Mouse (Mus musculus) G1E (cell line): ENCODE data around the gene Ppp2r3a. TPM values are rescaled to one million over a fixed set of nuclear protein-coding genes. Genes with fewer than 3 reads are reported as not detected.

Experiments used
- ATAC-seq: 2 replicates; pipeline ENCODE4 v1.8.0; 2016; ENCODE audit warnings: mild to moderate bottlenecking; ENCODE audit not compliant: insufficient number of reproducible peaks, poor library complexity, low FRiP score, severe bottlenecking; ENCODE audit errors: extremely low read depth
- DNase-seq: peaks from one replicate; pipeline ENCODE4 v3.0.0; 2012; ENCODE audit warnings: low spot score
- H3K27me3 ChIP-seq: 2 replicates; pipeline ENCODE4 v1.6.1; 2012; ENCODE audit warnings: mild to moderate bottlenecking, low read length, inconsistent platforms; ENCODE audit not compliant: insufficient read depth
- H3K36me3 ChIP-seq: replicated peaks from 2 replicates; pipeline ENCODE3; 2012; ENCODE audit warnings: mild to moderate bottlenecking, inconsistent platforms
- H3K4me1 ChIP-seq: 2 replicates; pipeline ENCODE4 v1.6.1; 2012; ENCODE audit warnings: low read depth, low read length, inconsistent platforms, mixed read lengths; ENCODE audit not compliant: insufficient read depth
- H3K4me3 ChIP-seq: 2 replicates; pipeline ENCODE4 v1.5.1; 2012; ENCODE audit warnings: low read depth, mild to moderate bottlenecking, inconsistent platforms, low read length, moderate library complexity, mixed read lengths
- H3K9me3 ChIP-seq: replicated peaks from 2 replicates; pipeline ENCODE4 v1.6.1; 2012; ENCODE audit warnings: inconsistent platforms
- CTCF ChIP-seq: IDR thresholded peaks from 2 replicates; pipeline ENCODE4 v1.5.1; 2012; ENCODE audit warnings: low read depth, low read length, inconsistent platforms, mixed read lengths
- GATA1 ChIP-seq: IDR thresholded peaks from 2 replicates; pipeline ENCODE4 v1.6.1; 2012; ENCODE audit warnings: borderline replicate concordance, low read length, inconsistent platforms, mixed read lengths
- GATA2 ChIP-seq: IDR thresholded peaks from 2 replicates; pipeline ENCODE4 v1.6.1; 2012; ENCODE audit warnings: low read depth, low read length, inconsistent platforms, borderline replicate concordance
- POLR2AphosphoS5 ChIP-seq: IDR thresholded peaks from 2 replicates; pipeline ENCODE4 v1.6.1; 2012; ENCODE audit warnings: low read depth, low read length, inconsistent platforms; ENCODE audit not compliant: insufficient replicate concordance
- TAL1 ChIP-seq: conservative IDR thresholded peaks from 2 replicates; pipeline ENCODE4 v1.6.1; 2012; ENCODE audit warnings: low read depth, low read length, inconsistent platforms, mixed read lengths
- polyA plus RNA-seq: library from polyadenylated mRNA; stranded (reverse); fragments of >175 nt; gene quantifications from 2 replicates; pipeline ENCODE4 v1.2.3, GENCODE M21; 2012
- total RNA-seq, 2 experiments: library from RNA; stranded (forward) in 1 of 2; stranded (reverse) in 1 of 2; fragments of 200-1000 nt in 1 of 2; fragments of >200 nt in 1 of 2; fragmentation: Nextera tagmentation in 1 of 2; gene quantifications; 2 replicates each; pipeline ENCODE4 v1.2.3; 2014 to 2017

The Ppp2r3a gene
- total and polyA plus RNA-seq, 3 experiments: 0.71 TPM; not detected in 2

DNA sequence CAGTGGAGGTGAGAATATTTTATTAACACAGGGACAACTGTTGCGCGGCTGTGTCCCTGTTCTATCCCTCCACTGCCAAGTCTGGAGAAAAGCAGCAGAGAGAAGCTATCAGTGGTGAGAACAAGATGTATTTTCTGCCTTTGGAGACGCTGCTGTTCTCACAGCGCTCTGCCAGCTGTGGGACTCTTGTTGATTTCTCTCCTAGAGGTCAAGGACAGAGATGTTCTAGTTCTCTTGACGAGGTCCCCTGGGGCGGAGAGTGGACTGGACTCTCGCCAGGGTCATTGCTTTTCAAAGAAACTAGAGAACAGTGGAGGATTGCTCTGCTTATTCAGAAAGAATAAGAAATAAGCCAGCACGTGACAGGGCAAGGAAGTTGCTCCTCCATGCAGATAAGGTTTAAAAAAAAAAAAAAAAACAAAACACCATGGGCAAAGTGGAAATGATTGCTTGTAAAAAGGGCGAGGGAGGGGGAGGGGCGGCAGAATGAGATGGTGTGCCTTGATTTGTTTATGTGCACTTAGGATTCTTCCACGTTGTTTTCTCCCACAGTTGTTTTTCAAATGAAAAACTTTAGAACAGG is 10.5 kb upstream of the Ppp2r3a start:
- DNase-seq: no peak
- Histone ChIP-seq H3K4me3 (no peak overlapping the region), H3K4me1 (no peaks in the 10 kb centered on the region), H3K36me3 (no peaks in the 10 kb centered on the region), H3K9me3 (peaks cover 18% of the 10 kb centered on the region), H3K27me3 (no peaks in the 10 kb centered on the region)
- no peak for ATAC-seq
- TF ChIP-seq POLR2AphosphoS5 (no peak), GATA2 (no peak)

DNA sequence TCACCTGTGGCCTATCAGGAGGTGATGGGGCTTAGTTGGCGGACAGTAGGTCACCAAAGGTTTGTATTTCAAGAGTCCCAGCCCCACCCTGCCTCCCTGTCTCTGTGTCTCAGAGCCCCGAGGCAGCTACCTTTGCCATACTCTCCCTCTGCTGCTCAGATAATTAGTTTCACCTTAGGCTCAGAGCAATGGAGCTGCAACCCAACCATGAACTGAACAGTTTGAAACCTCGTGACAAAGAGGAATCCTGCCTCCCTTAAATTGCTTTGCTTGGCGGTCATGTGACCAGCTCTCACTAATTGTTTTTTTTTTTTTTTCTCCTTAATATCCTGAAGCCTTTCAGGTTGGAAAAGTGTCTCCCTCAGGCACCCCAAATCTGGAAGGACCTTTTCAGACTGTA is 9.8 kb upstream of the Ppp2r3a start:
- Histone ChIP-seq H3K9me3 (peaks cover 15% of the 10 kb centered on the region), H3K4me3 (no peak overlapping the region), H3K27me3 (no peaks in the 10 kb centered on the region), H3K4me1 (no peaks in the 10 kb centered on the region), H3K36me3 (no peaks in the 10 kb centered on the region)
- TF ChIP-seq GATA1: no peak
- no peak for TF ChIP-seq GATA2
- TF ChIP-seq POLR2AphosphoS5: no peak
- TF ChIP-seq TAL1: no peak
- no peak for TF ChIP-seq CTCF
- DNase-seq (no peak), ATAC-seq (no peak)

DNA sequence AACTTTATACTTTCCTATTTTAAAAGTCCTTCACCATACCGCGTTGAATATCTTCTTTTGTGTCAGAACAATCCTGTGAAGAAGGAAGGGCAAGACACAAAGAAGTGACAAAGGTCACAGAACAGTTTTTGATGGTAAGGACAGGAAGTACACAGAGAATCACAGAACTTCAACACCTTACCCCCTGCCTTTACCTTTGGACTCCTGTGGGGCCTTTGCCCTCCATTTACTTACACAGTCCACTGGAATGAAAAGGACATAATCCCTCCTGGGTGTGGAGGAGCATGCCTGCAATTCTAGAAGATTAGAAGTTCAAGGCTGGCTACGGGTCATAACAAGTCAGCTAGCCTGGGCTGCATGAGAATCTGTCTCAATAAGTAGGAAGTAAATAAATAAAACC is 1.5 kb upstream of the Ppp2r3a start:
- TF ChIP-seq TAL1 (no peak), POLR2AphosphoS5 (no peak), GATA1 (no peak), CTCF (no peak), GATA2 (no peak)
- Histone ChIP-seq H3K27me3 (no peaks in the 10 kb centered on the region), H3K36me3 (no peaks in the 10 kb centered on the region), H3K4me3 (no peak overlapping the region), H3K4me1 (no peaks in the 10 kb centered on the region), H3K9me3 (peaks cover 11% of the 10 kb centered on the region)
- ATAC-seq (no peak), DNase-seq (no peak)

DNA sequence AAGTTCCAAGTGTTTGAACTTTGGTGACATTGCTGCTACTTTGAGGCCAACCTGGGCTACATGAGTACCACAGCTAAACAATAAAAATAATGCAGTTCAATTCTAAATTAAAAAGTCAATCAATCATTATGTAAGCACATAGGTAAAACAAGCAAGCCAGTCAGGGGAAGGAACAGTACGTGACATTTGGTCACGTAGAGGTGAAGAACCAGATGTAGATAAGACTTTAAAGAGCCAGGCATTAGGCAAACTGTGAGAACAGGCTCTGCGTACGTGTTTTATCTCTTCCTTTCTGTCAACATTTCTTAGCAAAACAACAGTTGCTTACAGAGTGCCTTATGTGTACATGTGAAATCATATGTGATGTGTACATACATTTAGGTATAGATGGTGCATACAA is 946 bp upstream of the Ppp2r3a start:
- DNase-seq (no peak), ATAC-seq (no peak)
- TF ChIP-seq CTCF: no peak
- no peak for TF ChIP-seq GATA2
- TF ChIP-seq POLR2AphosphoS5: no peak
- no peak for TF ChIP-seq TAL1
- no peaks in the 10 kb centered on the region for H3K4me1 ChIP-seq
- H3K9me3 ChIP-seq: peaks cover 11% of the 10 kb centered on the region
- H3K36me3 ChIP-seq: no peaks in the 10 kb centered on the region
- no peak overlapping the region for H3K4me3 ChIP-seq
- H3K27me3 ChIP-seq: no peaks in the 10 kb centered on the region

DNA sequence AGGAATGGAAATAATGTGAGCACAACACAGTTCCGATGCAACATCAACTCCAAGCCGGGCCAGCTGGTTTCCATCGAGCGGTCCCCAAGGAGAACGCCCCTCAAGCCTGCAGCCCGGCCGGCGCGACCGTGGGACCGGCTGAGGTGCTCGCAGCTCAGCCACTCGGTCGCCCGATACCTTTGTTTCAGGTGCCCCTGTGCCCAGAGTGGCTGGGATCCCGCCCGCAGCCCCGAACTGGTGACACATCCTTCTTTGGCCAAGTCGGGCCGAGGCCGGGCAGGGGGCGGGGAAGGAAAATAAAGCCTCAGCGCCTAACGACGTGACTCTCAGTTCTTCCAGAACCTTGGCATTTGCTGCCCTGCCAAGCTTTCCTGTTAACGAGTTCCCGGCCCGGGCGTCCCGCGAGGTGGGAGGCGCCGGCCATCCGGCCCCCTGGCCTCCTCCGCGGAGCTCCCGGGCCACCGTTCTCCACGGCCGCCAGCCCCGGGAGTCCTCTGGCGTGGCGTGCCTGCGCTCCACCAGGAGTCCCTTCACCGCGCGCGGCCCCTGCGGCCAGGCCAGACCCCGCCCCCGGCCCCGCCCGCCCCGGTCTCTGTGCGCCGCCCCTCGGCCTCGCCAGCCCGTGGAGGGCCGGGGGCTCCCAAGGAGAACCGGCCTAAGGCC is 483 bp downstream of the Ppp2r3a start:
- no peak for TF ChIP-seq GATA2
- no peak for TF ChIP-seq GATA1
- no peak for TF ChIP-seq TAL1
- no peak for TF ChIP-seq CTCF
- no peak for TF ChIP-seq POLR2AphosphoS5
- no peak for DNase-seq
- H3K4me1 ChIP-seq: no peaks in the 10 kb centered on the region

DNA sequence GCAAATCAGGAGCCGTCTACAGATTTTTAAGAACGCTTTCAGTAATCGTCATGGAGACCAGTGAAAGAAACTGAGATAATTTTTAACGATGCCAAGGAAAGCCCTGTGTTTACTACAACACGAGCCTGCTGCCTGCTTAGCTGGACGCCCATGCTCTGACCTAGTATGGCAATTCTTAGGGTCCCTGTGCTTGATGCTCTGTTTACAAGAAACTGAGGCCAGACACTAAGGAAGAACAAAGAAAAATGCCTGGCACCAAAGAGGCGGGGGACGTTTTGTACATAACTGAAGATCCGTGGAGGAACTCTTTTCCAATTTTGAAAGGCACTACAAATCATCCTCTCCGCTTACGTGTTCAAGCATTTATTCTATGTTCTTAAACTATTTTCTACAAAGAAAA is 1.1 kb downstream of the Ppp2r3a start:
- ATAC-seq (no peak), DNase-seq (no peak)
- Histone ChIP-seq H3K36me3 (no peaks in the 10 kb centered on the region), H3K27me3 (no peaks in the 10 kb centered on the region), H3K4me3 (no peak overlapping the region), H3K4me1 (no peaks in the 10 kb centered on the region), H3K9me3 (peaks cover 11% of the 10 kb centered on the region)
- TF ChIP-seq TAL1: no peak
- TF ChIP-seq GATA2: no peak
- TF ChIP-seq GATA1: no peak
- TF ChIP-seq POLR2AphosphoS5: no peak
- TF ChIP-seq CTCF: no peak

More for the DNA sequence above, 483 bp downstream of the Ppp2r3a start:
- Histone ChIP-seq H3K27me3 (no peaks in the 10 kb centered on the region), H3K4me3 (no peak overlapping the region), H3K36me3 (no peaks in the 10 kb centered on the region), H3K9me3 (peaks cover 11% of the 10 kb centered on the region)
- no peak for ATAC-seq

DNA sequence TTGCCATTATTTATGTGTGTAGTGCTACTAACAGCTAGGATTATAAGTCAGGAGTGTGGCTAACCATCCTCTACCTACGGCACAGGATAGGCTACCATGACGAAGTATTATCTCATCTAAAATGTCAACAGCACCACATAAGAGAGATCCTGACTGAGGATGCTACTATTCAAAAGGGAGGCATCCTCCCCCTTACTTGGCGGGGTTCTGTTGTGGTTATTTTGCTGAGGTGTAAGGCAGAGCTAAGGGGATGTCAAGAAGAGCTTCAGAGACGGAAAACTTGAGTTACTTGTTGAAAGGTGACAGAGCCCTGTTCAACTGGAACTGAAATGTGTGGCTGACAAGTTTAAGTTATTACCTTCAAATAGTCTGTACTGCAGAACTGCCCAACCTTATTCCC is 2.0 kb downstream of the Ppp2r3a start:
- Histone ChIP-seq H3K36me3 (no peaks in the 10 kb centered on the region), H3K27me3 (no peaks in the 10 kb centered on the region), H3K4me3 (no peak overlapping the region), H3K9me3 (peaks cover 11% of the 10 kb centered on the region), H3K4me1 (no peaks in the 10 kb centered on the region)
- DNase-seq (no peak), ATAC-seq (no peak)
- TF ChIP-seq CTCF: no peak
